Mouse (Mus musculus) kidney, postnatal 36 days (tissue): Measurements from ENCODE around the gene Nae1.
"Not testable (repeated sequence)": the region's sequence is repeated elsewhere in the genome, so short reads cannot be mapped to it uniquely, and the experiment has no call there.

Source experiments
- DNase-seq, 2 experiments: peaks; one replicate each; pipeline ENCODE4 v3.0.0; 2021 to 2022; ENCODE audit warnings: mixed read lengths in 2 of 2

The Nae1 gene

GRCm38 (mm10) chr8:104533971-104534778 lies at the start of gene Nae1, which contains the start of gene Car7:
Nae1 (minus strand) TSS chr8:104534637.
Car7 (plus strand) TSS chr8:104534689.
- peak; percentile 92 to 96 for DNase-seq

- DNase-seq, result not testable (repeated sequence)
These were observed 43.2 kb upstream of the Nae1 start for GRCm38 (mm10) chr8:104577606-104578005.

- DNase-seq, result no peak
These were observed 42.4 kb upstream of the Nae1 start for GRCm38 (mm10) chr8:104576820-104577219.

GRCm38 (mm10) chr8:104570436-104571343 lies 36.3 kb upstream of the Nae1 start:
- DNase-seq, result peak; percentile 86 to 96

GRCm38 (mm10) chr8:104569559-104569958 lies 35.1 kb upstream of the Nae1 start:
- peak; percentile 76 for DNase-seq

- no peak for DNase-seq
These were observed 31.0 kb upstream of the Nae1 start for GRCm38 (mm10) chr8:104565457-104565798.

- DNase-seq, result peak; percentile 90 to 95
These were observed 30.4 kb upstream of the Nae1 start for GRCm38 (mm10) chr8:104564633-104565456.

GRCm38 (mm10) chr8:104560731-104561130 lies 26.3 kb upstream of the Nae1 start:
- no peak for DNase-seq

- no peak for DNase-seq
These were observed 22.8 kb upstream of the Nae1 start for GRCm38 (mm10) chr8:104557226-104557625.

GRCm38 (mm10) chr8:104555191-104555590 lies 20.8 kb upstream of the Nae1 start:
- DNase-seq, result no peak

- peak; percentile 43 to 49 for DNase-seq
These were observed 9.1 kb upstream of the Nae1 start for GRCm38 (mm10) chr8:104543440-104544045.

- DNase-seq, result no peak
These were observed 7.7 kb upstream of the Nae1 start for GRCm38 (mm10) chr8:104542160-104542559.

- DNase-seq, result no peak
These were observed 7.1 kb upstream of the Nae1 start for GRCm38 (mm10) chr8:104541515-104541880.

- DNase-seq, result peak in 1 of 2 experiments; percentile 61
These were observed 6.5 kb upstream of the Nae1 start for GRCm38 (mm10) chr8:104540710-104541514.

GRCm38 (mm10) chr8:104540238-104540637 lies 5.8 kb upstream of the Nae1 start:
- DNase-seq, result no peak

GRCm38 (mm10) chr8:104539566-104539965 lies 5.1 kb upstream of the Nae1 start:
- no peak for DNase-seq

- no peak for DNase-seq
These were observed 4.5 kb upstream of the Nae1 start for GRCm38 (mm10) chr8:104538896-104539295.

- no peak for DNase-seq
These were observed 1.6 kb upstream of the Nae1 start for GRCm38 (mm10) chr8:104536028-104536427.

GRCm38 (mm10) chr8:104535378-104535777 lies 941 bp upstream of the Nae1 start:
- DNase-seq, result no peak

GRCm38 (mm10) chr8:104534779-104535141 lies 323 bp upstream of the Nae1 start:
- DNase-seq, result peak in 1 of 2 experiments; percentile 32

- no peak for DNase-seq
These were observed 886 bp downstream of the Nae1 start for GRCm38 (mm10) chr8:104533551-104533950.

- no peak for DNase-seq
These were observed 4.8 kb downstream of the Nae1 start for GRCm38 (mm10) chr8:104529671-104530070.
